Mouse (Mus musculus): ENCODE measurements around the gene Trim11.

- no peak for TF ChIP-seq HCFC1 (IDR thresholded peaks at IDR 0.05; ENCODE audit: borderline replicate concordance, insufficient read depth, low read length)
- TF ChIP-seq ZC3H11A (IDR thresholded peaks at IDR 0.05; ENCODE audit: borderline replicate concordance, low read depth, low read length), result no peak
- no peak for TF ChIP-seq CHD2 (IDR thresholded peaks at IDR 0.05; ENCODE audit: low read depth, low read length)
- TF ChIP-seq MAFK (IDR thresholded peaks at IDR 0.05; ENCODE audit: insufficient read depth, low read depth, low read length), result no peak
Measured at GRCm38 (mm10) chr11:58974414-58974813, 3.5 kb upstream of the Trim11 start.

Measured in ES-E14 (cell line).